Mouse (Mus musculus) stomach, postnatal 0 days (tissue): ENCODE measurements around the gene Gm15517.

Experiments used
- CTCF ChIP-seq: IDR thresholded peaks from 2 replicates; pipeline ENCODE4 v1.5.1; 2016; ENCODE audit warnings: antibody characterized with exemption, low read depth, mild to moderate bottlenecking, moderate library complexity
- EP300 ChIP-seq: optimal IDR thresholded peaks from 2 replicates; pipeline ENCODE3; 2016; ENCODE audit warnings: antibody characterized with exemption

GRCm38 (mm10) chr7:44247971-44248370 is 13.3 kb upstream of the Gm15517 start:
- TF ChIP-seq EP300 (no peak), CTCF (no peak)
